Mouse (Mus musculus) embryonic facial prominence, embryonic 12.5 days (tissue): ENCODE measurements around the gene E130114P18Rik. TPM values are rescaled to one million over a fixed set of nuclear protein-coding genes. Genes with fewer than 3 reads are reported as not detected.

Source experiments
- ATAC-seq: fragments of 200-750 bp; cut with Nextera tagmentation; 2 replicates; pipeline ENCODE4 v1.8.0; 2017; ENCODE audit not compliant: insufficient number of reproducible peaks, insufficient read depth, low FRiP score, low TSS enrichment
- H3K27ac ChIP-seq: fragments of 300-500 bp; sonication (generic); 2 replicates; pipeline ENCODE4 v1.5.1; 2016; ENCODE audit warnings: mild to moderate bottlenecking
- H3K27me3 ChIP-seq: fragments of 300-500 bp; sonication (generic); 2 replicates; pipeline ENCODE4 v1.6.1; 2016; ENCODE audit warnings: mild to moderate bottlenecking, moderate library complexity
- H3K36me3 ChIP-seq: fragments of 300-500 bp; sonication (generic); 2 replicates; pipeline ENCODE4 v1.6.1; 2016; ENCODE audit warnings: mild to moderate bottlenecking
- H3K4me1 ChIP-seq: fragments of 300-500 bp; sonication (generic); 2 replicates; pipeline ENCODE4 v1.6.1; 2016
- H3K4me2 ChIP-seq: fragments of 300-500 bp; sonication (generic); replicated peaks from 2 replicates; pipeline ENCODE4 v1.6.1; 2016; ENCODE audit warnings: mild to moderate bottlenecking, moderate library complexity
- H3K4me3 ChIP-seq: fragments of 300-500 bp; sonication (generic); 2 replicates; pipeline ENCODE4 v1.5.1; 2016; ENCODE audit warnings: mild to moderate bottlenecking
- H3K9ac ChIP-seq: fragments of 300-500 bp; sonication (generic); 2 replicates; pipeline ENCODE4 v1.6.1; 2016; ENCODE audit warnings: mild to moderate bottlenecking, moderate library complexity
- H3K9me3 ChIP-seq: fragments of 300-500 bp; sonication (generic); 2 replicates; pipeline ENCODE4 v1.6.1; 2016; ENCODE audit warnings: mild to moderate bottlenecking, moderate library complexity
- WGBS: fragments of 180-500 bp; shearing (Covaris S2); methylation state at CpG from one replicate; pipeline ENCODE4 v1.1.7; 2016; 5-methylcytosine and 5-hydroxymethylcytosine counted together
- polyA plus RNA-seq: library from polyadenylated mRNA; unstranded; fragments of >200 nt; fragmentation: Nextera tagmentation; extraction: Ambion mirVana; gene quantifications from 2 replicates; pipeline ENCODE4 v1.2.1, GENCODE M21; 2016

The E130114P18Rik gene
- polyA plus RNA-seq, 1 experiment from 2014 or later = 7.5 TPM

DNA sequence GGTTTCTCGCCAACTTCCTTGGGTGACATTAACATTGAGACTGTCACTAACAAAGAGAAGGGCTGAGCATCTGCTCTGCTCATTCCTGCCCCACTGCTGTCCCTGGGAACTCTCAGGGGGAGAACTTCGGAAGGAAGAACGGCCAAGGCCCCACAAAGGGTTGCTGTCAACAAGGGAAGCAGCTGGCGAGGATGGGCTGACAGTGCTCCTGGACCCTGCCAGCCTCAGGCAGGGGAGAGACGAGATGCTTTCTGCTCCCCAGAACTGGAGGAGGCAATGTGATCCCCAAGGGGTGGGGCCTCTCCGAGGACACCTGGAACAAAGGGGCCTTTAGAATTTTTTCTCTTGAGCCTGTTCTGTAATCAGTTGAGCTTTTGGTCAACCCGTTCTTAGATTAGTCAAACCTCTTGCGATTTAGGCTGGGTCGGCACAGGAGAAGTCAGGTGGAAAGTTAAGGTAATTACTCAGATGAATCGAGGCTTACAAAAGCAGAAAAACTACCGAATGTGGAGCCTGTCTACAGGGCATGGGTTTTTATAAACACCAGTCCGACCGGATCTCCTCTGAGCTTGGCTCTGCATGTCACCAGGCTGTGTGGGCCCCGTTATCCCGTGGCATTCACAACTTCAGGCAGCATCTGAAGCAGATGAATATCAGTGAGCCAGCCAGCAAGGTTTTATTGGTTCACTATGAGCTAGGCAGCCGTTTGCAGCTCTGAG is 151.7 kb downstream of the E130114P18Rik start:
- no peaks in the 10 kb centered on the region for H3K9me3 ChIP-seq
- no peak overlapping the region for H3K9ac ChIP-seq
- peaks cover 44% of the 10 kb centered on the region for H3K4me1 ChIP-seq
- H3K36me3 ChIP-seq = no peaks in the 10 kb centered on the region
- H3K4me2 ChIP-seq = no peak overlapping the region
- 16% methylated on average over 16 of the region's 16 CpGs for WGBS
- 0 out of 2 replicates have a peak overlapping the region, but pooled peaks have one; percentile 26 for H3K27ac ChIP-seq
- no peaks in the 10 kb centered on the region for H3K27me3 ChIP-seq
- no peak for ATAC-seq
- no peak overlapping the region for H3K4me3 ChIP-seq

- Histone ChIP-seq H3K4me2 (no peak overlapping the region), H3K36me3 (no peaks in the 10 kb centered on the region), H3K4me3 (no peak overlapping the region), H3K9ac (no peak overlapping the region), H3K9me3 (no peaks in the 10 kb centered on the region), H3K27me3 (no peaks in the 10 kb centered on the region), H3K4me1 (peaks cover 40% of the 10 kb centered on the region), H3K27ac (no peak overlapping the region)
- ATAC-seq = no peak
- 74% methylated on average over 5 of the region's 5 CpGs for WGBS
Observed at GRCm38 (mm10) chr4:97623165-97623564, 154.7 kb downstream of the E130114P18Rik start.

- no peak overlapping the region for H3K9ac ChIP-seq
- H3K36me3 ChIP-seq = no peaks in the 10 kb centered on the region
- H3K4me2 ChIP-seq = no peak overlapping the region
- H3K27ac ChIP-seq = no peak overlapping the region
- no peak for ATAC-seq
- H3K9me3 ChIP-seq = no peaks in the 10 kb centered on the region
- H3K4me3 ChIP-seq = no peak overlapping the region
- 64% methylated on average over 4 of the region's 4 CpGs for WGBS
- peaks cover 27% of the 10 kb centered on the region for H3K4me1 ChIP-seq
- H3K27me3 ChIP-seq = no peaks in the 10 kb centered on the region
Observed at GRCm38 (mm10) chr4:97621731-97622130, 156.1 kb downstream of the E130114P18Rik start.

- Histone ChIP-seq H3K27ac (no peak overlapping the region), H3K4me2 (no peak overlapping the region), H3K4me1 (peaks cover 17% of the 10 kb centered on the region; the same call in 1 of the 2 replicates), H3K27me3 (no peaks in the 10 kb centered on the region), H3K4me3 (no peak overlapping the region), H3K9me3 (no peaks in the 10 kb centered on the region), H3K36me3 (no peaks in the 10 kb centered on the region), H3K9ac (no peak overlapping the region)
- 100% methylated on average over 1 of the region's 1 CpGs for WGBS
- ATAC-seq = no peak
Observed at GRCm38 (mm10) chr4:97620409-97620808, 157.5 kb downstream of the E130114P18Rik start.

- no peak overlapping the region for H3K27ac ChIP-seq
- H3K9ac ChIP-seq = no peak overlapping the region
- no peak overlapping the region for H3K4me2 ChIP-seq
- no peaks in the 10 kb centered on the region for H3K9me3 ChIP-seq
- WGBS = 41% methylated on average over 15 of the region's 15 CpGs
- no peaks in the 10 kb centered on the region for H3K27me3 ChIP-seq
- H3K4me1 ChIP-seq = peaks cover 13% of the 10 kb centered on the region; the same call in 1 of the 2 replicates
- no peak overlapping the region for H3K4me3 ChIP-seq
- ATAC-seq = no peak
- no peaks in the 10 kb centered on the region for H3K36me3 ChIP-seq
Observed at GRCm38 (mm10) chr4:97618668-97619373, 159.1 kb downstream of the E130114P18Rik start.

DNA sequence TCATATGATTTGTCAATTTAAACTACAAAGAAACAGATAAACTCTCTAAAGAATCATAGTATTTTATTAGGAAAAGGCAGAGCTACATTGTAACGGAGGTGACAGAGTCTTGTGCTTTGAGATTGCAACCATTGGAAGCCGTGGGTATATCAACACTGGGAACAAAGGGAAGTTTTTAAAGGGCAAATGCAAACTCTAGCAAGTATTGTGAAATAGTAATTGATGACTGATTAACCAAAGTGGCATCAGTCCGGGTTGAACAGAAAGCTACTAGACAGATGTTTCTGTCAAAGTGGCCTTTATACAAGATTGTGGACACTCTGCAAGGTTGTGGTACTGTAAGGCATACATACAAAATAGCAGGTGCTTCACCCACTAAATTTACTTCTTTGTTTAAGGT is 162.8 kb downstream of the E130114P18Rik start:
- ATAC-seq = no peak
- Histone ChIP-seq H3K4me2 (no peak overlapping the region), H3K9me3 (no peaks in the 10 kb centered on the region), H3K36me3 (no peaks in the 10 kb centered on the region), H3K9ac (no peak overlapping the region), H3K4me3 (no peak overlapping the region), H3K27ac (no peak overlapping the region), H3K4me1 (peaks cover 18% of the 10 kb centered on the region; the same call in 1 of the 2 replicates), H3K27me3 (no peaks in the 10 kb centered on the region)
- WGBS = 87% methylated on average over 3 of the region's 3 CpGs

GRCm38 (mm10) chr4:97611251-97611847 is 166.5 kb downstream of the E130114P18Rik start:
- Histone ChIP-seq H3K4me3 (no peak overlapping the region), H3K9me3 (no peaks in the 10 kb centered on the region), H3K27me3 (no peaks in the 10 kb centered on the region), H3K27ac (no peak overlapping the region; the same call in 1 of the 2 replicates), H3K36me3 (no peaks in the 10 kb centered on the region), H3K9ac (no peak overlapping the region), H3K4me2 (no peak overlapping the region), H3K4me1 (peaks cover 16% of the 10 kb centered on the region; the same call in 1 of the 2 replicates)
- ATAC-seq = no peak
- 66% methylated on average over 11 of the region's 11 CpGs for WGBS

DNA sequence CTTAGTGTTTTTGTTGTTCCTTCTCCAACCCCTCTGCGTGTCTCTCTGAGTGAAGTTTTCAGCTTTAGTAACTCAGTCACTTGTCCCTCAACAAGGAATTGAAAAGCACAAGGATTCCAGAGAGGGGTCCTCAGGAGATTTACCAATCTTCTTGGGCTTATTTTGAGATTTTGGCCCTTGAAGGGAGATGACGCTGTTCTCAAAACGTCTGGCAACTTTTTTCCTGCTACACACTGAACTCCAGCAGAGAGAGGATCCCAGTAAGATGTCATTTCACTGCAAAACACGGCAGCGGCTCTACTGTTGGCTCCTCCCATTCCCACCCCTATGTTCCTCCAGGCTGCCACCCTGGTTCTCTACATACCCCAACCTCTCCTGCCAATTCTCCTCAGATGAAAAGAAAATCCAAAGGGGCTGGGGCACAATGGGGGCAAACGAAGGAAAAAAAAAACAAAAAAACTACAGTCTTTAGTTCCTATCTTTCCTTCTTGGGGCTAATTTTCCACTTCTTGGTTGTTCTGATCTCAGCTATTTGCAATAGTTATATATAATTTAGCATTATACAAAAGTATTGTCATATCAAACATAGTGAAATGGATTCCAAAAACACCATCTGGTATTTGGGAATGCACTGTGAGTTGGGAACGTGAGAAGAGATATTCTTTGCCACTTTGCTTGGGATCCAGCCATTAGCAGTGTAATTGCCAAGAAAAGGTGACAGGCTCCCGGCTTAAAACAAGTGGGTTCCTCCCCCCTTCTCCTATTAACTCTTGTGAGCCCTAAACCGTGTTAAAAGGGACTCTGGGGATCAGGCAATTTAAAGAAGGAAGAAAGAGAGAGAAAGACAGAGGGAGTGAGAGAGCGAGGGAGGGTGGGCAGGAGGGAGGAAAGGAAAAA is 167.8 kb downstream of the E130114P18Rik start:
- Histone ChIP-seq H3K27ac (no peak overlapping the region), H3K9ac (no peak overlapping the region), H3K4me3 (no peak overlapping the region), H3K9me3 (no peaks in the 10 kb centered on the region), H3K4me1 (peaks cover 16% of the 10 kb centered on the region; the same call in 1 of the 2 replicates), H3K4me2 (no peak overlapping the region), H3K27me3 (no peaks in the 10 kb centered on the region), H3K36me3 (no peaks in the 10 kb centered on the region)
- ATAC-seq = no peak
- 28% methylated on average over 10 of the region's 10 CpGs for WGBS

- no peak overlapping the region for H3K4me3 ChIP-seq
- peaks cover 16% of the 10 kb centered on the region; the same call in 1 of the 2 replicates for H3K4me1 ChIP-seq
- no peak overlapping the region for H3K27ac ChIP-seq
- H3K36me3 ChIP-seq = no peaks in the 10 kb centered on the region
- 84% methylated on average over 4 of the region's 4 CpGs for WGBS
- no peaks in the 10 kb centered on the region for H3K27me3 ChIP-seq
- no peak for ATAC-seq
- H3K9ac ChIP-seq = no peak overlapping the region
- no peak overlapping the region for H3K4me2 ChIP-seq
- H3K9me3 ChIP-seq = no peaks in the 10 kb centered on the region
Observed at GRCm38 (mm10) chr4:97609329-97609728, 168.5 kb downstream of the E130114P18Rik start.

- Histone ChIP-seq H3K9ac (no peak overlapping the region), H3K4me3 (no peak overlapping the region), H3K4me1 (peaks cover 16% of the 10 kb centered on the region; the same call in 1 of the 2 replicates), H3K9me3 (no peaks in the 10 kb centered on the region), H3K27me3 (no peaks in the 10 kb centered on the region), H3K36me3 (no peaks in the 10 kb centered on the region), H3K4me2 (no peak overlapping the region), H3K27ac (no peak overlapping the region)
- ATAC-seq = no peak
- WGBS = 49% methylated on average over 8 of the region's 8 CpGs
Observed at GRCm38 (mm10) chr4:97608728-97609127, 169.2 kb downstream of the E130114P18Rik start.

- no peaks in the 10 kb centered on the region for H3K27me3 ChIP-seq
- H3K9ac ChIP-seq = no peak overlapping the region
- no peaks in the 10 kb centered on the region for H3K9me3 ChIP-seq
- ATAC-seq = no peak
- WGBS = 71% methylated on average over 3 of the region's 3 CpGs
- H3K27ac ChIP-seq = no peak overlapping the region
- H3K36me3 ChIP-seq = no peaks in the 10 kb centered on the region
- H3K4me1 ChIP-seq = peaks cover 16% of the 10 kb centered on the region; the same call in 1 of the 2 replicates
- no peak overlapping the region for H3K4me3 ChIP-seq
- H3K4me2 ChIP-seq = no peak overlapping the region
Observed at GRCm38 (mm10) chr4:97608134-97608533, 169.7 kb downstream of the E130114P18Rik start.
